Mouse (Mus musculus): ENCODE measurements around the gene Atp8a2.

- TF ChIP-seq CTCF (IDR thresholded peaks at IDR 0.05; ENCODE audit: low read depth) (no peak), EP300 (IDR thresholded peaks at IDR 0.05; ENCODE audit: low read depth) (no peak)
These were observed 18.0 kb upstream of the Atp8a2 start for GRCm38 (mm10) chr14:60215000-60215399.

Measured in heart, postnatal 0 days (tissue).